Mouse (Mus musculus): Measurements from ENCODE around the gene Slc6a2.

The Slc6a2 gene

GRCm38 (mm10) chr8:92959779-92960178 is at the start of gene Slc6a2:
Gene Slc6a2 (plus strand): TSS chr8:92960079.
- no peak for DNase-seq (ENCODE audit: low read depth, low spot score)

- no peak for DNase-seq (ENCODE audit: low read depth, low spot score)
These were observed 48.4 kb upstream of the Slc6a2 start for GRCm38 (mm10) chr8:92911477-92911876.

GRCm38 (mm10) chr8:92913396-92913795 is 46.5 kb upstream of the Slc6a2 start:
- DNase-seq (ENCODE audit: low read depth, low spot score), result no peak

- no peak for DNase-seq (ENCODE audit: low read depth, low spot score)
These were observed 43.8 kb upstream of the Slc6a2 start for GRCm38 (mm10) chr8:92916082-92916481.

- DNase-seq (ENCODE audit: low read depth, low spot score), result no peak
These were observed 38.1 kb upstream of the Slc6a2 start for GRCm38 (mm10) chr8:92921768-92922167.

GRCm38 (mm10) chr8:92928986-92929385 is 30.9 kb upstream of the Slc6a2 start:
- no peak for DNase-seq (ENCODE audit: low read depth, low spot score)

- DNase-seq (ENCODE audit: low read depth, low spot score), result no peak
These were observed 21.8 kb upstream of the Slc6a2 start for GRCm38 (mm10) chr8:92938056-92938455.

GRCm38 (mm10) chr8:92949071-92949470 is 10.8 kb upstream of the Slc6a2 start:
- no peak for DNase-seq (ENCODE audit: low read depth, low spot score)

- no peak for DNase-seq (ENCODE audit: low read depth, low spot score)
These were observed 9.1 kb upstream of the Slc6a2 start for GRCm38 (mm10) chr8:92950639-92951371.

- DNase-seq (ENCODE audit: low read depth, low spot score), result no peak
These were observed 5.8 kb upstream of the Slc6a2 start for GRCm38 (mm10) chr8:92954044-92954443.

GRCm38 (mm10) chr8:92960451-92960911 is 602 bp downstream of the Slc6a2 start:
- peak; percentile 46 for DNase-seq (ENCODE audit: low read depth, low spot score)

- peak; percentile 72 for DNase-seq (ENCODE audit: low read depth, low spot score)
These were observed 1.2 kb downstream of the Slc6a2 start for GRCm38 (mm10) chr8:92961088-92961487.

GRCm38 (mm10) chr8:92964556-92964955 is 4.7 kb downstream of the Slc6a2 start:
- no peak for DNase-seq (ENCODE audit: low read depth, low spot score)

- no peak for DNase-seq (ENCODE audit: low read depth, low spot score)
These were observed 13.1 kb downstream of the Slc6a2 start for GRCm38 (mm10) chr8:92972949-92973348.

GRCm38 (mm10) chr8:92976656-92977055 is 16.8 kb downstream of the Slc6a2 start:
- DNase-seq (ENCODE audit: low read depth, low spot score), result no peak

- no peak for DNase-seq (ENCODE audit: low read depth, low spot score)
These were observed 22.6 kb downstream of the Slc6a2 start for GRCm38 (mm10) chr8:92982491-92982890.

GRCm38 (mm10) chr8:92984376-92984775 is 24.5 kb downstream of the Slc6a2 start:
- DNase-seq (ENCODE audit: low read depth, low spot score), result no peak

- DNase-seq (ENCODE audit: low read depth, low spot score), result peak; percentile 35
These were observed 37.0 kb downstream of the Slc6a2 start for GRCm38 (mm10) chr8:92996840-92997239.

GRCm38 (mm10) chr8:92998600-92998999 is 38.7 kb downstream of the Slc6a2 start:
- peak; percentile 67 for DNase-seq (ENCODE audit: low read depth, low spot score)

- peak; percentile 75 for DNase-seq (ENCODE audit: low read depth, low spot score)
These were observed 50.4 kb downstream of the Slc6a2 start for GRCm38 (mm10) chr8:93010286-93010685.

- DNase-seq (ENCODE audit: low read depth, low spot score), result peak; percentile 73
These were observed 51.6 kb downstream of the Slc6a2 start for GRCm38 (mm10) chr8:93011439-93011838.

GRCm38 (mm10) chr8:93012226-93012625 is 52.3 kb downstream of the Slc6a2 start:
- no peak for DNase-seq (ENCODE audit: low read depth, low spot score)

- no peak for DNase-seq (ENCODE audit: low read depth, low spot score)
These were observed 54.4 kb downstream of the Slc6a2 start for GRCm38 (mm10) chr8:93014300-93014699.

GRCm38 (mm10) chr8:93021738-93022137 is 61.9 kb downstream of the Slc6a2 start:
- peak; percentile 17 for DNase-seq (ENCODE audit: low read depth, low spot score)

Data from ZHBTc4 (cell line).